Mouse (Mus musculus): ENCODE measurements at regions not wholly inside any gene's neighbourhood (a gene's known extent, or its start where the extent isn't known, plus 50 kb on each side); places are given as distances from the start of the nearest gene placed in this dataset.
A peak's percentile ranks its signal among the peaks of the same experiment; 100 is the strongest.

- H3K9ac ChIP-seq: peak overlapping the region; percentile 71; the same call in 1 of the 2 replicates
- 70% methylated on average over 5 of the region's 5 CpGs for WGBS
- peaks cover 37% of the 10 kb centered on the region for H3K4me1 ChIP-seq (replicated peaks)
- H3K36me3 ChIP-seq: no peaks in the 10 kb centered on the region
- H3K27ac ChIP-seq (ENCODE audit: poor library complexity, severe bottlenecking): peak overlapping the region; percentile 99
- ATAC-seq (ENCODE audit: insufficient number of reproducible peaks, low FRiP score): no peak
- no peak overlapping the region for H3K4me3 ChIP-seq
- no peaks in the 10 kb centered on the region for H3K27me3 ChIP-seq (replicated peaks)
- peak overlapping the region; percentile 60 for H3K4me2 ChIP-seq
- H3K9me3 ChIP-seq (replicated peaks): no peaks in the 10 kb centered on the region
These were observed 57.8 kb downstream of the Ier5 start for GRCm38 (mm10) chr1:155041592-155041991.

GRCm38 (mm10) chr1:155040939-155041371 lies 58.5 kb downstream of the Ier5 start:
- peak overlapping the region; percentile 71 for H3K9ac ChIP-seq
- WGBS: 55% methylated on average over 1 of the region's 1 CpGs
- H3K4me3 ChIP-seq: peak overlapping the region; percentile 29

GRCm38 (mm10) chr1:155040086-155040726 lies 59.2 kb downstream of the Ier5 start:
- H3K27ac ChIP-seq (ENCODE audit: poor library complexity, severe bottlenecking): peak overlapping the region; percentile 99
- H3K36me3 ChIP-seq: no peaks in the 10 kb centered on the region
- 10% methylated on average over 9 of the region's 9 CpGs for WGBS
- H3K4me1 ChIP-seq (replicated peaks): peaks cover 40% of the 10 kb centered on the region
- peak; percentile 81 for ATAC-seq (ENCODE audit: insufficient number of reproducible peaks, low FRiP score)
- no peak overlapping the region; the same call in none of the 2 replicates for H3K9ac ChIP-seq
- H3K4me3 ChIP-seq: peak overlapping the region; percentile 29; the same call in 1 of the 2 replicates
- no peaks in the 10 kb centered on the region for H3K9me3 ChIP-seq (replicated peaks)
- H3K27me3 ChIP-seq (replicated peaks): no peaks in the 10 kb centered on the region
- peak overlapping the region; percentile 60 for H3K4me2 ChIP-seq

More at GRCm38 (mm10) chr1:155040939-155041371, 58.5 kb downstream of the Ier5 start:
- H3K27ac ChIP-seq (ENCODE audit: poor library complexity, severe bottlenecking): peak overlapping the region; percentile 99
- H3K9me3 ChIP-seq (replicated peaks): no peaks in the 10 kb centered on the region
- peak overlapping the region; percentile 60 for H3K4me2 ChIP-seq
- H3K27me3 ChIP-seq (replicated peaks): no peaks in the 10 kb centered on the region
- no peaks in the 10 kb centered on the region for H3K36me3 ChIP-seq
- peaks cover 42% of the 10 kb centered on the region for H3K4me1 ChIP-seq (replicated peaks)
- no peak for ATAC-seq (ENCODE audit: insufficient number of reproducible peaks, low FRiP score)

GRCm38 (mm10) chr1:155038631-155039625 lies 60.5 kb downstream of the Ier5 start:
- 25% methylated on average over 11 of the region's 11 CpGs for WGBS
- Histone ChIP-seq H3K9ac (peak overlapping the region; percentile 21), H3K27ac (ENCODE audit: poor library complexity, severe bottlenecking) (peak overlapping the region; percentile 99), H3K4me2 (peak overlapping the region; percentile 60), H3K4me1 (replicated peaks) (peaks cover 40% of the 10 kb centered on the region), H3K9me3 (replicated peaks) (no peaks in the 10 kb centered on the region), H3K4me3 (no peak overlapping the region), H3K27me3 (replicated peaks) (no peaks in the 10 kb centered on the region), H3K36me3 (no peaks in the 10 kb centered on the region)
- ATAC-seq (ENCODE audit: insufficient number of reproducible peaks, low FRiP score): peak; percentile 89

- no peak for ATAC-seq (ENCODE audit: insufficient number of reproducible peaks, low FRiP score)
- Histone ChIP-seq H3K4me3 (no peak overlapping the region), H3K27ac (ENCODE audit: poor library complexity, severe bottlenecking) (no peak overlapping the region), H3K27me3 (replicated peaks) (no peaks in the 10 kb centered on the region), H3K9me3 (replicated peaks) (no peaks in the 10 kb centered on the region), H3K36me3 (no peaks in the 10 kb centered on the region), H3K9ac (no peak overlapping the region), H3K4me1 (replicated peaks) (peaks cover 40% of the 10 kb centered on the region), H3K4me2 (no peak overlapping the region)
- WGBS: 75% methylated on average over 3 of the region's 3 CpGs
These were observed 62.0 kb downstream of the Ier5 start for GRCm38 (mm10) chr1:155037479-155037878.

- H3K4me3 ChIP-seq: no peak overlapping the region
- H3K4me2 ChIP-seq: peak overlapping the region; percentile 13; the same call in 1 of the 2 replicates
- peak; percentile 72 for ATAC-seq (ENCODE audit: insufficient number of reproducible peaks, low FRiP score)
- H3K27ac ChIP-seq (ENCODE audit: poor library complexity, severe bottlenecking): peak overlapping the region; percentile 35; the same call in 1 of the 2 replicates
- H3K36me3 ChIP-seq: no peaks in the 10 kb centered on the region
- no peaks in the 10 kb centered on the region for H3K27me3 ChIP-seq (replicated peaks)
- H3K4me1 ChIP-seq (replicated peaks): peaks cover 36% of the 10 kb centered on the region
- no peaks in the 10 kb centered on the region for H3K9me3 ChIP-seq (replicated peaks)
- 4% methylated on average over 9 of the region's 9 CpGs for WGBS
- H3K9ac ChIP-seq: no peak overlapping the region; the same call in 1 of the 2 replicates
These were observed 68.5 kb downstream of the Ier5 start for GRCm38 (mm10) chr1:155030908-155031307.

GRCm38 (mm10) chr1:155029195-155029879 lies 70.1 kb downstream of the Ier5 start:
- Histone ChIP-seq H3K4me3 (0 out of 2 replicates have a peak overlapping the region, but pooled peaks have one; percentile 1), H3K9ac (peak overlapping the region; percentile 20; the same call in 1 of the 2 replicates), H3K36me3 (no peaks in the 10 kb centered on the region), H3K4me1 (replicated peaks) (peaks cover 35% of the 10 kb centered on the region), H3K27ac (ENCODE audit: poor library complexity, severe bottlenecking) (no peak overlapping the region), H3K9me3 (replicated peaks) (no peaks in the 10 kb centered on the region), H3K4me2 (peak overlapping the region; percentile 45), H3K27me3 (replicated peaks) (no peaks in the 10 kb centered on the region)
- no peak for ATAC-seq (ENCODE audit: insufficient number of reproducible peaks, low FRiP score)
- WGBS: 51% methylated on average over 17 of the region's 17 CpGs

GRCm38 (mm10) chr1:155028735-155029134 lies 70.7 kb downstream of the Ier5 start:
- H3K4me2 ChIP-seq: peak overlapping the region; percentile 45
- H3K36me3 ChIP-seq: no peaks in the 10 kb centered on the region
- peak overlapping the region; percentile 20; the same call in 1 of the 2 replicates for H3K9ac ChIP-seq
- 27% methylated on average over 5 of the region's 5 CpGs for WGBS
- 0 out of 2 replicates have a peak overlapping the region, but pooled peaks have one; percentile 1 for H3K4me3 ChIP-seq
- H3K9me3 ChIP-seq (replicated peaks): no peaks in the 10 kb centered on the region
- no peak overlapping the region for H3K27ac ChIP-seq (ENCODE audit: poor library complexity, severe bottlenecking)
- ATAC-seq (ENCODE audit: insufficient number of reproducible peaks, low FRiP score): no peak
- no peaks in the 10 kb centered on the region for H3K27me3 ChIP-seq (replicated peaks)
- H3K4me1 ChIP-seq (replicated peaks): peaks cover 35% of the 10 kb centered on the region

GRCm38 (mm10) chr1:155028147-155028546 lies 71.3 kb downstream of the Ier5 start:
- H3K27ac ChIP-seq (ENCODE audit: poor library complexity, severe bottlenecking): peak overlapping the region; percentile 23; the same call in 1 of the 2 replicates
- 66% methylated on average over 6 of the region's 6 CpGs for WGBS

GRCm38 (mm10) chr1:155027583-155027982 lies 71.9 kb downstream of the Ier5 start:
- no peaks in the 10 kb centered on the region for H3K9me3 ChIP-seq (replicated peaks)
- H3K9ac ChIP-seq: no peak overlapping the region
- no peaks in the 10 kb centered on the region for H3K36me3 ChIP-seq
- WGBS: 48% methylated on average over 7 of the region's 8 CpGs
- H3K4me3 ChIP-seq: no peak overlapping the region
- peaks cover 35% of the 10 kb centered on the region for H3K4me1 ChIP-seq (replicated peaks)
- no peak for ATAC-seq (ENCODE audit: insufficient number of reproducible peaks, low FRiP score)
- H3K27me3 ChIP-seq (replicated peaks): no peaks in the 10 kb centered on the region
- no peak overlapping the region for H3K27ac ChIP-seq (ENCODE audit: poor library complexity, severe bottlenecking)
- H3K4me2 ChIP-seq: no peak overlapping the region

More at GRCm38 (mm10) chr1:155028147-155028546, 71.3 kb downstream of the Ier5 start:
- no peak for ATAC-seq (ENCODE audit: insufficient number of reproducible peaks, low FRiP score)
- Histone ChIP-seq H3K36me3 (no peaks in the 10 kb centered on the region), H3K27me3 (replicated peaks) (no peaks in the 10 kb centered on the region), H3K4me3 (no peak overlapping the region), H3K9me3 (replicated peaks) (no peaks in the 10 kb centered on the region), H3K4me1 (replicated peaks) (peaks cover 35% of the 10 kb centered on the region), H3K9ac (no peak overlapping the region), H3K4me2 (no peak overlapping the region)

Data from heart, embryonic 12.5 days (tissue).